Mouse (Mus musculus) gastrocnemius, postnatal 10 days (tissue): ENCODE data around the gene Edem2. TPM values are rescaled to one million over a fixed set of nuclear protein-coding genes. Genes with fewer than 3 reads are reported as not detected.
"Not testable (repeated sequence)": the region's sequence is repeated elsewhere in the genome, so short reads cannot be mapped to it uniquely, and the experiment has no call there.

ENCODE experiments used
- DNase-seq: peaks from one replicate; pipeline ENCODE4 v3.0.0; 2021; ENCODE audit warnings: mixed read lengths
- total RNA-seq, 2 experiments: library from RNA; stranded (reverse); gene quantifications; 2 replicates each; pipeline ENCODE4 v1.2.3; 2021

The Edem2 gene
- total RNA-seq, 2 experiments from 2014 or later: 7.2 to 9.0 TPM

GRCm38 (mm10) chr2:155736936-155737335, 7.7 kb upstream of the Edem2 start:
- DNase-seq: no peak

DNA sequence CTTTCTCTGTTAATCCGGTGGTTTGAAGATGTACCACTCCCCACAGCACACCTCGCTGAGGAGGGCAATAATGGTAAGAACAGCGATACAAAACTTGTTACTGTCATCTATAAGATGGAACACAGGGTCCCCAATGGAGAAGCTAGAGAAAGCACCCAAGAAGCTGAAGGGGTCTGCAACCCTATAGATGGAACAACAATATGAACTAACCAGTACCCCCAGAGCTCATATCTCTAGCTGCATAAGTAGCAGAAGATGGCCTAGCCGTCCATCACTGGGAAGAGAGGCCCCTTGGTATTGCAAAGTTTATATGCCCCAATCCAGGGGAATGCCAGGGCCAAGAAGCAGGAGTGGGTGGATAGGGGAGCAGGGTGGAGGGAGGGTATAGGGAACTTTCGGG, 6.5 kb upstream of the Edem2 start, which contains the start of gene Gm17581:
Gm17581 (minus strand) TSS at position 101 of the 400 bp plus-strand sequence.
- DNase-seq: not testable (repeated sequence)

GRCm38 (mm10) chr2:155735080-155735479, 5.8 kb upstream of the Edem2 start:
- no peak for DNase-seq

- no peak for DNase-seq
Measured at GRCm38 (mm10) chr2:155728742-155729141, 533 bp downstream of the Edem2 start.

DNA sequence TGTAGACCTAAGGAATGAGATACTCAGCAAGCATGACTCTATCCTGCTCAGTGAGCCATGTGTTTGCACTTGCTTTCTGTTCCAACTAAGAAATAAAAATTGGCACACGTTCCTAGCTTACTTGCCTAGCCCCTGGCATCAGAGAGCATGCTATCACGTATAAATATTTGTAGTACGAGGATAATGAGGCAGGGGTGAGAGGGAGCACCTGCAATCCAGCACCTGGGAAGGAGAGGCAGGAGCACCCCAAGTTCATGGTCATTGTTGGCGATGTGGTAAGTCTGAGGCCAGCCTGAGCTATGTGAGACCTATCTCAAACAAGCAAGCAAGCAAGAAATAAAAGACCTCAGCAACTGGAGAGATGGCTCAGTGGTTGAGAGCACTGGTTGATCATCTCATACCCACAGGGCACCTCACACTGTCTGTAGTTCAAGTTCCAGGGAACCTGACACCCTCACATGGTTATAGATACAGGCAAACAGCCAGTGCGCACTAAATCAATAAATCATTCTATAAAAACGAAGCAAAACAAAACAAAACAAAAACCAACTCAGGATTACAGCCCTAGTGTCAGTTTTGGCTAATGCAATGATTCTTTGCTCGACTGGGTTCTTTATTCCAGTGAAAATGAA, 1.4 kb downstream of the Edem2 start:
- no peak for DNase-seq

- DNase-seq: no peak
Measured at GRCm38 (mm10) chr2:155726302-155726701, 3.0 kb downstream of the Edem2 start.

GRCm38 (mm10) chr2:155724526-155724925, 4.7 kb downstream of the Edem2 start:
- no peak for DNase-seq

- DNase-seq: no peak
Measured at GRCm38 (mm10) chr2:155724036-155724435, 5.2 kb downstream of the Edem2 start.

GRCm38 (mm10) chr2:155720585-155720984, 8.7 kb downstream of the Edem2 start:
- no peak for DNase-seq

DNA sequence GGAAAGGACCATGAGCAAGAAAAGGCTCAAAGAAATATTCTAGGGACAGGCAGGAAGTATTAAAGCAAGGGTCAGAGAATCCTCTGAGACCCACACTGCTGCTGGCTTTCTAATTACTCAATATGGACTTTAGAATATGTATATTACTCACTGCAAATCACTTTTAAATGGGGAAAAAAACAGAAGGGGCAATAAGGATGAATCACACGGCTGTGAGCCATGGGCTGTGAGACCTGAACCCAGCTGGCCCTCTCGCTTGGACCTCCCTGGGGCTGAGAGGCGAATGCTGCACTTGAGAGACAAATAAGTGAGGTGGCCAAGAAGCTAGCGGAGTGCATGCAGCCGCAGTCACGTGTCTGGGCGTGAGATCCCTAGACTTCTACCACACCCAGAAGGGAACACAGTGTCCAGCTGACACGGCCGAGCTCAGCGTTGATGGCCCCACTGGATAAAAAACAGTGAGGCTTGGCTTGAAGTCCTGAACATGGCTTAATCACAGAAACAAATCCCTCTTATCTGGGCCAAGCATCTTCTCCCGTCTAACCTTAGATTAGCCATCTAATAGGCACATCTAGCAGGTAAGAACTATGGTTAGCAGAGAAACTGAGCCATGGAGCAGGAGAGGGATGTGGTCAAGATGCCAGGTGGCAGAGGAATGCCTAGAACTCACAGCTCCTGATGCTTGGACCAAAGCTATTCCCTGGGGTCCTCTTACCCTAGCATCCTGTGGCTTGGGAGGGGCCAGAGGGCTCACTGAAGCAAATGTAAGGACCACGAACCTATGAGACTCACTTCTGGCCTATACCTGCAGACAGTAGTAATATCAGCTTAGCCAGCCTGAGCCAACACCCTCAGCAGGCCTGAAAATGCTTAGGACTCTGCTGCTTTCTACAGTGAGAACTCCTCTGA, 11.9 kb downstream of the Edem2 start:
- DNase-seq: peak; percentile 37

DNA sequence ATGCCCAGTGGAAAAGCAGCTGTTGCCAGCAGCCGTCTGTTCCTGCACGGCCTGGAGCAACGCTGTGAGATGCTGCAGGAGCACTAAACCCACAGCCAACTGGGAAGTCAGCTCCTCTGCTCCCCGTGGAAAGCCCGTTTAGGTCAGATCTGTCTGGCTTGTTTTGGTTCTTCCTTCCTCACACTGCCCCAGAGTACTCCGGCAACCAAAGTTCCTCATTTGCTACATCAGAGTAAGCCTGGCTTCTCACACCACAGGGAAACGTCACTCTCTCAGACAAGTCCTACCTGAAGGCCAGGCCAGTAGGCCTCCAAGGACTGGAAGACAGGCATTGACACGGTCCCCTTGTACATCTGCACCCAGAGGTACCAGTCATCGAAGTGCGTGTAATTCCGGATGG, 18.7 kb downstream of the Edem2 start:
- DNase-seq: no peak

GRCm38 (mm10) chr2:155707251-155707650, 22.0 kb downstream of the Edem2 start:
- DNase-seq: peak; percentile 61

GRCm38 (mm10) chr2:155703630-155704029, 25.6 kb downstream of the Edem2 start:
- DNase-seq: no peak

DNA sequence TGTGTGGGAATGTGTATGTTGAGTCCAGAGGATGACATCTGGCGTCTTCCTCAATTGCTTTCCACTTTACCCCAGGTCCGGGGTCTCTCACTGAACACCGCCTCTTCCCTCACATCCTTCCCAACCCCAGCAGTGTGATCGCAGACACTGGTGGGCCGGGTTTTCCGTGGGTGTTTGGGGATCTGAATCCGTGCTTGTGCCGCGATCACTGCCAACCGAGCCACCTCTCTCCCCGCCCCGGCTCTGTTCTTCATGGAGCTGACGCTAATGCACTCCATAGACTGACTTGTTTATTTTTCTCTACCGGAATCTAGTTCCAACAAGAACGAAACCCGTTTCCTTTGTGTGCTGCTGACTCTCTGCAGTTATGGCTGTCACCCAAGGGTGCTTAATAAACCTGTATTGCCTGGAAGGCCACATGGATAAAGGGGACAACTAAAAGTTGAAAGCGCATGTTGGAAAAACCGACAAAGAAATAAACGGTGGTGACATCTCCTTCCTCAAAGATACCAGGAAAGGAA, 27.8 kb downstream of the Edem2 start:
- DNase-seq: no peak

DNA sequence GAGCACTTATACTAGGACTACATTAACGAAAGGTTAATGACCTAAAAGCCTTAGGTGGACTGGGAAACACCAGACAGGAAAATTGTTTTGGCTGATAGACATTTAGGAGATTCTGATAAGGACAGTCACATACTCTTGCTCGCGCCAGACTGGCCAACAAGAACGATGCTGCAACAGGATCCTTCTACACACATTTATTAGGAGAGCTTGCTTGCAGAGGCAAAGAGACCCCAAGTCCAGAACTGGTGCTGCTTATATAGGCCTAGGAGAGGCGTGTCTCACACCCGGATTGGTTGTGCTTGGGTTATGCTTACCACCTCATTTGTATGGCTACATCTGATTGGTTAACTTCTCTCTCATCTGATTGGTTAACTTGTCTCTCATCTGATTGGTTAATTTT, 30.8 kb downstream of the Edem2 start:
- DNase-seq: not testable (repeated sequence)

DNA sequence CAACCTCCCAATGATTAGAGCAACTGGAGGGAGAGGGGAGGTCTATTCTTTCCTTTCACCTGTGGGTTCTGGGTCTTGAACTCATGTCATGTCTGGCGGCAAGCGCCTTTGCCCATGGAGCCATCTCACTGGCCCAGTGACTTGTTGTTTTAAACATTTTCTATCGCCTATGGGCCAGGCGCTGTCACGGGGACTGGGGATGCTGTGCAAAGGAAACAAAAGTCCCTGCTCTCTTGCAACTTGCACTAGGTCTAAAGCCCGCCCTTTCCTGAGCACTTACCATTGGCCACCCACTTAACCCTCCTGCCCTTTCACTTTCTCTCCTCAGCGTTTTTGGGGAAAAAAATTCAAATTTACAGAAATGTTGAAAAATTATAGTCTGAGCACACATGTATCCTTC, 32.4 kb downstream of the Edem2 start:
- no peak for DNase-seq

DNA sequence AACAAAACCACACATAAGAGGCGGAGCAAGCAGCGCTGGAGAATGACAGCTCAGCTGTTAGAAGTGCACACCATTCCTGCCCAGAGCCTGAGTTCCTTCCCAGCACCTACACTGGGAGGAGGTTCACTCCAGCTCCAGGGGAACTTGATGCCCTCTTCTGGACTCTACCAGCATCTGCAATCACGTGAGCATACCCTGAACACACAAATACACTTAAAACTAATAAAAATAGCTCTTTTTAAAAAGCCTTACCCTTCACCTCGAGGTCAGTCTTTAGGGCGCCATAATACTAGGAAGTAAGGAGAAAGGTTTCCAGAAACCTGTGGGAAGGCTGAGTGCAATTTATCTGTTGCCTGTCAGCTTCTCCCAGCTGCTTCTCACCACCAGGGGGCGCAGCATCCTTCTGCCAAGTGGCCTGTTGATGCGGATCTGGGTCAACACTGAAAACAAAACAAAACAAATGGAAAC, 33.1 kb downstream of the Edem2 start:
- DNase-seq: peak; percentile 97

GRCm38 (mm10) chr2:155695316-155695715, 34.0 kb downstream of the Edem2 start:
- no peak for DNase-seq

GRCm38 (mm10) chr2:155694564-155694963, 34.7 kb downstream of the Edem2 start:
- DNase-seq: no peak

- DNase-seq: no peak
Measured at GRCm38 (mm10) chr2:155693136-155693535, 36.1 kb downstream of the Edem2 start.

DNA sequence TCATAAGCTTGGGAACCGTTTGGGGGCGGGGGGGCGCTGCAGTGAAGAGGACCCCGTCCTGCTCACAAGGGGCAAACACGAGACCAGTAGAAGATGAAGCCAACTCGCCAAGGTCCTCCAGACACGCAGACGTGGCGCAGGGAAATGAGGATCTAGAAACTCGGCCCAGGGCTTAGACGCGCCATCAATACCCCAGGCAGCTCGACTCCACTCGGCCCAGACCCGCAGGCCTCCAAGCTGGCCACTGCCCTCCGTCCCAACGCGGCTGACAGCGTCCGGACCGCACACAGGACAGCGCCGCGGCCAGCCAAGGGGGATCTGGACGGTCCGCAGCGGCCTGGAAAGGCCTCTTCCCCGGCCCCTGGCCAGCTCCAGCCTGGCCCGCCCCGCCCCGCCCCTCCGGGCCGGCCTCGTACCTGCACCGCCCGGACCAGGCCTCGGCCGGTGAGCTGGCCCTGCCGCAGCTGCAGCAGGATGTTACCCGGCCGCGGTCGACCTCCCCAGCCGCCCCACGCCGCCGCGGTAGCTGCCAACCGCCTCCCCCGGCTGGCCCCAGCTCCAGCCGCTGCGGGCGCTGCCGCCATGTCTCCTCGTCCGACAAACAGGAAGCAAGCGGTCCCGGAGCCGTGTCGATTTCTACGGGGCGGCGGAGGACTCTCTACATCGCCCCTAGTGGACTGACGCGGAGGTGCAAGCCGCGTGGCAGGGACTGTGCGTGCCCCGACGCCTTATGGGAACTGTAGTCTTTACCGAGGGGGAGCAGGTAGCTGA, 37.4 kb downstream of the Edem2 start, which contains the start of gene Trpc4ap:
Trpc4ap (minus strand) TSS at position 662 of the 771 bp plus-strand sequence.
- DNase-seq: peak; percentile 98

DNA sequence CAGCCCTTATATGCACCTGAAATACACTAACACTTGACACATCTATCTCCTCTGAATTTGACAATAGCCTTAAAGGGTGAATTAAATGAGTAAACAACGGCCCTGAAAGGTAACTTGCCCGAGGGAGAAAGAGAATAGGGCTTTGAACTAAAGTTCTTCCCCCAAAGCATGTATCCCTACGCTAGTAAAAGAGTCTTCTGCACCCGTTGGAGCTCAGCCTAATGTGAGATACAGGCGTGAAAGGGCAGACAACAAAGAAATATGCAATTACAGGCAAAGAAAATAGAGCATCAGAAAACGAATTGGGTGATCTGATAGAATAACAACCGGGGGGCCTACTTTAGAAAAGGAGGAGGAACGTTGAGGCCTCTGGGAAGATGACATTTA, 37.9 kb downstream of the Edem2 start:
- DNase-seq: no peak
